Mouse (Mus musculus) Muller cell, postnatal 12 days (primary cell): ENCODE measurements at regions not wholly inside any gene's neighbourhood (a gene's known extent, or its start where the extent isn't known, plus 50 kb on each side); places are given as distances from the start of the nearest gene placed in this dataset.

Experiments used
- DNase-seq: peaks from one replicate; pipeline ENCODE4 v3.0.0-alpha.2; 2015; ENCODE audit errors: inconsistent ontology term

DNA sequence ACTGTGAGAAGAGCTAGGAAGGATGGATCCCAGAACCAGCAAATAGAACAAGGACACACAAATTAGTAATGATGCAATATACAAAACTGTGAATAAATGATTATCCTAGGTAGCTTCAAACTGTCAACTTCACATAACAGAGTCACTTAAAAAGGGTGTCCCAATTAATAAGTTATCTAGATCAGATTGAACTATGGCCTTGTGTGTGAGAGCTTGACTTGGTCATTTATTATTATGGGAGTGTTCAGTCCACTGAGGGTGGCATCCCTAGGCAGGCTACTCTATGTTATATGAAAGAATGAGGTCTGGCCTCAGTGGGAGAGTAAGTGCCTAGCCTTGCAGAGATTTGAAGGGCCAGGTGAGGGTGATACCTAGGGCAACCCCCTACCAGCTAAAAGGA, 104.4 kb upstream of the Chl1 start:
- DNase-seq = no peak

DNA sequence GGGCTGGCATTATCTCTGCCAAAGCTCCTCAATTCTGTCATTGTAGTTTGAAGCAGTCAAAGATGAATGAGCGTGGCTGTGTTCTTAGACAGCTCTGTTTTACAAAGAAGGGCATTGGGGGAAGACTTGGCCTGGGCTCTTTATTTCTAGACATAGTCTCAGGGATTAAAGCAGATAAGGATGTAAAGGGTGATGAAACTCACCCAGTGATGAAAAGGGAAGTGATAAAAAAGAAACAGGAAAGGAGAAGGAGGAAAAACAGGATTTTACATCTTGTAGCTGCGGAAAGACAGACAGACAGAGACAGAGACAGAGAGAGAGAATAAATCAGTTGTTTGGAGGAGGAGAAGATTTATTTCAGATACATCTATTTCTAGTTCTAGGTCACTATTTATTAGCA, 95.5 kb upstream of the Chl1 start:
- DNase-seq = no peak

DNA sequence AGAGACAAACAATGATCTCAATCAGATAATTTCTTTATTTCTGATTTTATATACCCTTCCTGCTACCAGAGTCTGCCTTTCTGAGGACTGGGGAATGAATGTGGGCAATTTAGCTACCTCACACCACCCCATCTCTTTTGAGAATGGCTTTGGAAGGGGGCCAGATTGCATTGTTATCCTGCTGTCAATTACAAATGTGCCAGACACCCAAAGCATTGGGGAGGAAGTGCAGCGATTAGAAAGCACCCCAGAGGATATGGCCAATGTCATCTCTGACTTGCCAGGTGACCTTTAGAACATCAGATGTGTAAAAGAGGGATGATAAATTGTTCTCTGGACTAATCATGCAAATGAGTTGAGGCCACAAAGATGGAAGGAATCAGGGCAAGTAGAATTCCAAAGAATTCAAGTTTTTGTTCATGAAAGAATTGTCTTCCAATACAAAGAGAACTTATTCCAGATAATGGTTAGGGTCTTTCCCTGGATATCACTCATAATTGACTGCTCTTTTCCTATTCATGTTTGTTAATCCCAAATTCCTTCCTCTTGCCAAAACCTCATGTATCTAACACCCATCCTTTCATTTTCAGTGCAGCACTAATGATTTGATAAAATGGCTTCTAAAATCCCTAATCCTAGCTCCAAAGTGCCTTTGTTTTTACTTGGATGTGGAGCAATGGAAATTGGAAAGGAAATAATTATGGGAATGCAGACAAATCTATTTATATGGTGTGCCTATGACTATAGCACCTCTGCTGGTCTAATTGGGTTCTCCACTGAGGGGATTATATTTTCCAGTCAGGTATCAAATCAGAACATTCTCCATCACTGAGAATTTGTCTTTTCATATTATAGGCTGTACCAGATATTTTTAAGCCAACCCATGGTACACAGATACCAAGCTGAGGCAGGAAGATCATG, 89.1 kb upstream of the Chl1 start:
- DNase-seq = peak; percentile 86

DNA sequence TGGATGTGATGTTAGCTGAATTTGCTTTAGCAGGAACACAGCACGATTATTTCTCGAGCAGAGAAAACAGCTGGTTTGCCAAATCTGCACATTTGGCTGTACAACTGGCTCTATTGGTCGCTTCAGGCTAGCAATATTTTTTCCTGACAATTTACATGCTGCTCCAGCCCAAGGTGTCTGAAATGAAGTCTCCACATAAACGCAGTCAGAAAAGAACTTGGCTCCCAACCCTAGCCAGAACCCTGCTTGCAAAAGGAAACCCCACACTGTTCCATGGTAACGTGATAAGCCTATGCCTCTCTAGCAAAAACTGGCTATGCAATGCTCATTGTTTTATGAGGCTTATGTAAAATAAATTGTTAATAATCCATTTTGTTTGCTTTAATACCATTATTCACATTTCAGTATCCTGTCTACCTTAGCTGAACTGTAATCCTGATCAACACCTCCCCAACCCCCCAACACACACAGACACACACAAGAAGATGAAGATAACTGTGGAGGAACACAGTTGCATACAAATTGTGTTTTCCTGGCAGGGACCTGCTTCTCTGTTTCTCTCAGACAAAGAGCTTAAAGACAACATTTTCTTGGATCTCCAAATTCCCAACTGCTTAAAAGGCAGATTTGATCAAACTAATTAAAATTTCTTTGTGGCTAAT, 79.3 kb upstream of the Chl1 start:
- peak; percentile 33 for DNase-seq

DNA sequence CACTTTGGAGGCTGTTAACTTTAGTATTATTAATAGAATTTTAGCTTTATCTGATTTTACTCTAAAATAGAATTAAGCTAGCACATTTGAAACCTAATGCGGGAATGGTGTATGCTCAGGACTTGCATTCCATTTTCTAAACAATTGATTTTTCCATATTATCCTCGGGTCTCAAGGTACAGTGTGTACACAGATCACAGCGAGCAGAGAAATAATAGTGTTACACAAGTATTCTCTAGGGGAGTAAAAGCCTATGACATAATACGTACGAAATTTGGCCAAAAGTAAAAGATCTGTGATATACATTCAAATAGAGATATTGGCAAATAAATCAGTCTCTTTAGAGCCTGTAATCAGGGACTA, 78.8 kb upstream of the Chl1 start:
- no peak for DNase-seq
